Mouse (Mus musculus) neural tube, embryonic 14.5 days (tissue): ENCODE data around the gene Ap5z1. TPM values are rescaled to one million over a fixed set of nuclear protein-coding genes. Genes with fewer than 3 reads are reported as not detected.
A peak's percentile ranks its signal among the peaks of the same experiment; 100 is the strongest.

ENCODE experiments used
- ATAC-seq: fragments of 200-750 bp; cut with Nextera tagmentation; 2 replicates; pipeline ENCODE4 v1.8.0; 2017; ENCODE audit warnings: low read depth, mild to moderate bottlenecking, moderate TSS enrichment, moderate library complexity
- H3K27ac ChIP-seq: fragments of 300-500 bp; sonication (generic); 2 replicates; pipeline ENCODE4 v1.5.1; 2014; ENCODE audit warnings: low read depth, mild to moderate bottlenecking, control low read depth, low read length, moderate library complexity, mixed read lengths
- H3K27me3 ChIP-seq: fragments of 300-500 bp; sonication (generic); 2 replicates; pipeline ENCODE4 v1.6.1; 2014; ENCODE audit warnings: low read length; ENCODE audit not compliant: control insufficient read depth, insufficient read depth
- H3K36me3 ChIP-seq: fragments of 300-500 bp; sonication (generic); 2 replicates; pipeline ENCODE4 v1.6.1; 2014; ENCODE audit warnings: low read length, mixed read lengths; ENCODE audit not compliant: control insufficient read depth, insufficient read depth
- H3K4me1 ChIP-seq: fragments of 300-500 bp; sonication (generic); 2 replicates; pipeline ENCODE4 v1.6.1; 2014; ENCODE audit warnings: low read length; ENCODE audit not compliant: control insufficient read depth, insufficient read depth
- H3K4me2 ChIP-seq: fragments of 300-500 bp; sonication (generic); 2 replicates; pipeline ENCODE4 v1.6.1; 2014; ENCODE audit warnings: mild to moderate bottlenecking, low read depth, low read length, control low read depth
- H3K4me3 ChIP-seq: fragments of 300-500 bp; sonication (generic); 2 replicates; pipeline ENCODE4 v1.5.1; 2014; ENCODE audit warnings: low read depth, low read length, control low read depth, mixed read lengths
- H3K9ac ChIP-seq: fragments of 300-500 bp; sonication (generic); replicated peaks from 2 replicates; pipeline ENCODE4 v1.6.1; 2014; ENCODE audit warnings: low read depth, mild to moderate bottlenecking, control low read depth, low read length, mixed read lengths
- H3K9me3 ChIP-seq: fragments of 300-500 bp; sonication (generic); 2 replicates; pipeline ENCODE4 v1.6.1; 2016; ENCODE audit warnings: low read length; ENCODE audit not compliant: control insufficient read depth
- WGBS: fragments of 180-500 bp; shearing (Covaris S2); extraction: QIAGEN DNeasy Blood & Tissue Kit; methylation state at CpG from one replicate; pipeline ENCODE4 v1.1.7; 2014; 5-methylcytosine and 5-hydroxymethylcytosine counted together
- polyA plus RNA-seq: library from polyadenylated mRNA; unstranded; fragments of >200 nt; fragmentation: Nextera tagmentation; extraction: Ambion mirVana; gene quantifications from 2 replicates; pipeline ENCODE4 v1.2.1, GENCODE M21; 2014

The Ap5z1 gene
- polyA plus RNA-seq, 1 experiment from 2014 or later: 11.9 TPM

DNA sequence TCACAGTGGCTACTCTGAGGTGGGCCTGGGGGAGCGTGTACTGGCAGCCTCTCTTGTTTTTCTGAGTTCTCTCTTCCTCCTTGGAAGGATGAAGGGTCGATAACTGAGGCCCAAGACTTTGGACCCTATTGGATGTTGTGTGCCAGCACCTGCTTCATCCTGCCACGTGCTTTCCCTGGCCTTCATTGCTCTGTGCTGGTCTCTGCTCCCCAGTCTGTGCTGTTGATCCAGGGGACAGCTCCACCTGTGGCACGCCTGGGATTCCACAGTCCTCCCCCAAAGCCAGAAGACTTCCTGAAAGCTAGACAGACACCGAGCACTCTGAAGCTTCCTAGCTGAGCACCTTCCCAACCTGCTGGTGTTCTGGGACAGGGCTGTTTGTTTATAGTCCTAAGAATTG lies 41.9 kb upstream of the Ap5z1 start:
- no peaks in the 10 kb centered on the region for H3K36me3 ChIP-seq
- 0 out of 2 replicates have a peak, but pooled peaks cover 3% of the 10 kb centered on the region for H3K4me1 ChIP-seq
- ATAC-seq: no peak
- H3K9me3 ChIP-seq: no peaks in the 10 kb centered on the region
- WGBS: 94% methylated on average over 5 of the region's 5 CpGs
- no peak overlapping the region for H3K4me3 ChIP-seq
- no peaks in the 10 kb centered on the region for H3K27me3 ChIP-seq
- no peak overlapping the region for H3K9ac ChIP-seq
- H3K4me2 ChIP-seq: no peak overlapping the region
- H3K27ac ChIP-seq: no peak overlapping the region

DNA sequence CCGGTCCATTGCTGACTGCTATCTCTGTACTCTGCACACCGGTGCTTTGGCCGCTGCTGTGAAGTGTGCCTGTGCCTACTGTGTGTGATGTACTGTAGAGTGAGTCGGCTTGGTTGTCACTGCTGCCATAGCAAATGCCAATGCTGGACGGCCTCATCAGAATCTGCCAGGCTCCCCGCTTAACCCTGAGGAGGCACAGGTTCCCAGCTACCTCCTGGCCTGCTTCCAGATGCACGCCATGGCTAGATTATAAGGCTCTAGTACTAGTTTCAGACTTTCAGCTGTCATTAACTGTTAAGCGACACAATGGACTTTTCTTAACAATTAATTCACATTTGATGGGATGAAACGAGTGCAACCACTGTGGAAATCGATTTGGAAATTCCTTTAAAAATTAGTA lies 40.6 kb upstream of the Ap5z1 start:
- H3K36me3 ChIP-seq: no peaks in the 10 kb centered on the region
- H3K27me3 ChIP-seq: no peaks in the 10 kb centered on the region
- H3K4me2 ChIP-seq: no peak overlapping the region
- H3K9me3 ChIP-seq: no peaks in the 10 kb centered on the region
- peaks cover 8% of the 10 kb centered on the region; the same call in 1 of the 2 replicates for H3K4me1 ChIP-seq
- no peak overlapping the region for H3K4me3 ChIP-seq
- WGBS: 73% methylated on average over 10 of the region's 10 CpGs
- no peak overlapping the region for H3K27ac ChIP-seq
- H3K9ac ChIP-seq: 0 out of 2 replicates have a peak overlapping the region, but pooled peaks have one; percentile 11
- no peak for ATAC-seq

DNA sequence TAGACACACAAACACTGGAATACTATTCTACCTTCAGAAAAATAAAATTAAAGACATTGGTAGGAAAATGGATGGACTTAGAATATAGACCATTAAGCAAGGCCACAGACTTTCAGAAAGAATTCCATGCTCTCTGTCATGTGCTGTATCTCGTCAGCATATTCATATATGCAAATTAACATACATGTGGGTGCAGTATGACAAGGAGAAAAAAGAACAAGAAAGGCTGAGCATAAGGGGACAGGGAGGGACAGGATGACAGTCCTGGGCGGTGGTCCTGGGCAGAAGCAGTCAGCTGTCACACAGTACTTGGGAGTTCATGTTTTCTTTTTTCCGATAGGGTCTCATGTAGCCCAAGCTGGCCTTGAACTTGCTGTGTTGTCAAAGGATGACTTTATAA lies 40.0 kb upstream of the Ap5z1 start:
- ATAC-seq: no peak
- no peaks in the 10 kb centered on the region for H3K27me3 ChIP-seq
- peaks cover 8% of the 10 kb centered on the region; the same call in 1 of the 2 replicates for H3K4me1 ChIP-seq
- no peaks in the 10 kb centered on the region for H3K9me3 ChIP-seq
- H3K27ac ChIP-seq: no peak overlapping the region
- H3K4me2 ChIP-seq: no peak overlapping the region
- no peak overlapping the region for H3K9ac ChIP-seq
- no peak overlapping the region for H3K4me3 ChIP-seq
- H3K36me3 ChIP-seq: no peaks in the 10 kb centered on the region
- WGBS: 52% methylated on average over 3 of the region's 3 CpGs

DNA sequence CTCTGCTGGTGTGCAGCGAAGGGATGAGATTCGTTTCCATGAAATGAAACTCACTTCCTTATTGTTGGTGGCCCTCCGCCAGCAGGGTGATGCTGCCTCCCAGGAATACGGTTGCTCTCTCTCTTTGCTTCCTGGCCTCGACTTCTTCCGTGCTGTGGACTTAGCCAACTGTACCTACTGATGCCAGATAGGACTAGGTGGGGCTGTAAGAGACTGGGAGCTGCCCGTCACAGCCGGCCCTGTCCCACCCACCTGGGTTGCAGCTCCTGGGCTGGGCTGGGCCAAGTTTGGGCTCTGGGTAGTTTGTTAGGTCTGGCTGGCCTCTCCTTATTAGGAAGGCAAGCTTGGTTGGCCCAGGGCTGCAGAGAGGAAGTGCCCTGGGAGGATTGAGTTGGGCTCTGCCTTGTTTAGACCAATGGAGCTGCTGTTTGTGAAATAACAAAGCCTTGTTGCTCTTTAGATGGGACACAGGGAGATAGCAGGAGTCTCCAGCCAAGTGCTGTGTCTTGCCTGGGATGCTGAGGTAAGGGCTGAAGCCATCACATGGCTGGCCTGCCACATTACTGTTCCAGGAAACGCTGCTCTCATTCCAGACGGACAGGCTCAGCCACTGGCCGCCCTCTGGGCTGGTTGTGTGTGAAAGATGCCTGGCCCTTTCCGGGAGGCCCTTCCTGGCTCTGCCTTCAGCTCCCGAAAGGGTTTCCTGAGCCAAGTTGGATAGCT lies 39.0 kb upstream of the Ap5z1 start:
- 74% methylated on average over 13 of the region's 13 CpGs for WGBS
- Histone ChIP-seq H3K9ac (no peak overlapping the region), H3K27ac (no peak overlapping the region), H3K9me3 (no peaks in the 10 kb centered on the region), H3K27me3 (no peaks in the 10 kb centered on the region), H3K36me3 (no peaks in the 10 kb centered on the region), H3K4me2 (no peak overlapping the region), H3K4me3 (no peak overlapping the region), H3K4me1 (peaks cover 8% of the 10 kb centered on the region; the same call in 1 of the 2 replicates)
- ATAC-seq: no peak

DNA sequence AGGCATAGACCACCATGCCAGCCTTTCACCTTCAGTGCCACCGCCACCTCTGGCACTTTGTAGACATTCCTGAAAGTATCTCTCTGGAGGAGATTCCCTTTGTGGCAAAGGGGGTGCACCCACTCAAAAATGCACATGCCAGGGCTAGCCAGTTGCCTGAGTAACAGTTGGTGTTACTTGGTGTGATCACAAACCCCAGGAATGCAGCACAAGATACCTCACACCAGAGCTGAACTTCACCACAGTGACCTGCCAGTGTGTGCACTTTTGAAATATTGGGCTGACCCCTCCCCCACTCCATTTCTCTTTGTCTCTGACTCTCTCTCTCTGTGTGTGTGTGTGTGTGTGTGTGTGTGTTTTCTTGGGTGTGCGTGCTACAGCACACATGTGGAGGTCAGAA lies 37.3 kb upstream of the Ap5z1 start:
- no peak overlapping the region for H3K4me3 ChIP-seq
- no peak overlapping the region for H3K4me2 ChIP-seq
- 85% methylated on average over 2 of the region's 2 CpGs for WGBS
- H3K27ac ChIP-seq: no peak overlapping the region
- ATAC-seq: no peak
- H3K9me3 ChIP-seq: no peaks in the 10 kb centered on the region
- H3K36me3 ChIP-seq: no peaks in the 10 kb centered on the region
- H3K9ac ChIP-seq: no peak overlapping the region
- no peaks in the 10 kb centered on the region for H3K27me3 ChIP-seq
- peaks cover 10% of the 10 kb centered on the region; the same call in 1 of the 2 replicates for H3K4me1 ChIP-seq

DNA sequence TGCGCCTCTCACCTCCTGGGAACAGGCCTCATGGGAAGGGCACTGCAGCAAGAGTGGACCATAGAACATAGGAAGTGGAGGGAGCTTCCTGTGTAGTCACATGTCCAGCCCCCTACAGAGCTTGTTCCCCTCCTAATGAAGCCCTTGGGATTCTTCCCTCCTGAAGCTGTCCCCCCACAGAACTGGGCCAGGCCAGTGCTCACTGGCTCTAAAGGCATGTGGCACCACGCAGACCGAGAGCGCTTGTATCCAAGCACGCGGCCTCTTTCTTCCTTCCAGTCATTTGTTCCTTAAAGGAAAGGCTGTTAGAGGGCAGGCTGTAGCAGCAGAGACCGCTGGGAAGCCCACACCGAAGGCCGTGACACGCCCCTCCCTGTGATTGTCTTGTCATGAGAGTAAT lies 35.9 kb upstream of the Ap5z1 start:
- Histone ChIP-seq H3K9ac (no peak overlapping the region; the same call in 1 of the 2 replicates), H3K27ac (no peak overlapping the region), H3K4me1 (peaks cover 10% of the 10 kb centered on the region; the same call in 1 of the 2 replicates), H3K4me2 (no peak overlapping the region), H3K4me3 (no peak overlapping the region), H3K9me3 (no peaks in the 10 kb centered on the region), H3K36me3 (no peaks in the 10 kb centered on the region), H3K27me3 (no peaks in the 10 kb centered on the region)
- WGBS: 38% methylated on average over 10 of the region's 10 CpGs
- no peak for ATAC-seq

DNA sequence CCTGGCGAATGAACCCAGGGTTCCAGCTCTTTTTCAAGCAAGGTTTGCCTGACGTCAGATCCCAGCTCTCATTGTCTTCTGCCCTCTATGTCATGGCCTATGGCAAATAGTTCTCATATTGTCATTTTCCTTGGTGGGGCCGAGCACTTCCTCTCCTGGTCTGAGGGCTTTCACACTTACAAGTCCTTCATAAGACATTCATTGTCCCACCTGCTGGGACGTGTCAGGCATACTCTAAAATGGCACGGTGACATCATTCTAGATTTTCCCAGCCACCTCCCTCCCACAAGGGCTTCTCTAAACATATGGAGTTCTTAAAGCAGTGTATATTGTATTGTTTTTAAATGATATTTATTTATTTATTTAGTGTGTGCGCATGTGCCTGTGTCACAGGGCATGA lies 35.1 kb upstream of the Ap5z1 start:
- H3K27ac ChIP-seq: no peak overlapping the region
- WGBS: 64% methylated on average over 6 of the region's 6 CpGs

DNA sequence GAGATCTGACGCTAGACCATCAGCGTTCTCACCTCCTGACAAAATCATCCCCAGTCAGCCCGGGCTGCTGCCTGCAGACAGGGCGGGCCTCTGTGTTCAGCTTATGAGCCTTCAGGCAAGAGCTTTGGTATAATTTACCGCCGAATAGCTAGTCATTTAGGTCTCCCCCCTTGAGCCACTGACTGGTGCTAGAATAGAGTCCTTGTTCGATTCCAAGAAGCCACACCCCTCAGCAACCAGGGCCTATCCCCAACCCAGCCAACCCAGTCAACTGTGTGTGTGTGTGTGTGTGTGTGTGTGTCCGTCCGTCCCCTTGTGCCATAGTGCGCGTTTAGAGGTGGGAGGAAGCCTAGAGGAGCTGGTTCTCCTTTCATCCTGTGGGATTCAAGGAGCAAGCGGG lies 32.7 kb upstream of the Ap5z1 start:
- H3K36me3 ChIP-seq: peaks cover 11% of the 10 kb centered on the region
- no peak overlapping the region for H3K4me3 ChIP-seq
- ATAC-seq: no peak; the same call in 1 of the 2 replicates
- no peak overlapping the region for H3K4me2 ChIP-seq
- H3K9ac ChIP-seq: no peak overlapping the region
- no peaks in the 10 kb centered on the region for H3K27me3 ChIP-seq
- no peak overlapping the region for H3K27ac ChIP-seq
- peaks cover 7% of the 10 kb centered on the region; the same call in 1 of the 2 replicates for H3K4me1 ChIP-seq
- H3K9me3 ChIP-seq: no peaks in the 10 kb centered on the region
- 63% methylated on average over 12 of the region's 12 CpGs for WGBS

More for the DNA sequence above, 35.1 kb upstream of the Ap5z1 start:
- Histone ChIP-seq H3K9ac (no peak overlapping the region), H3K27me3 (no peaks in the 10 kb centered on the region), H3K4me2 (no peak overlapping the region), H3K4me3 (no peak overlapping the region), H3K4me1 (peaks cover 10% of the 10 kb centered on the region; the same call in 1 of the 2 replicates), H3K9me3 (no peaks in the 10 kb centered on the region), H3K36me3 (no peaks in the 10 kb centered on the region)
- ATAC-seq: no peak

DNA sequence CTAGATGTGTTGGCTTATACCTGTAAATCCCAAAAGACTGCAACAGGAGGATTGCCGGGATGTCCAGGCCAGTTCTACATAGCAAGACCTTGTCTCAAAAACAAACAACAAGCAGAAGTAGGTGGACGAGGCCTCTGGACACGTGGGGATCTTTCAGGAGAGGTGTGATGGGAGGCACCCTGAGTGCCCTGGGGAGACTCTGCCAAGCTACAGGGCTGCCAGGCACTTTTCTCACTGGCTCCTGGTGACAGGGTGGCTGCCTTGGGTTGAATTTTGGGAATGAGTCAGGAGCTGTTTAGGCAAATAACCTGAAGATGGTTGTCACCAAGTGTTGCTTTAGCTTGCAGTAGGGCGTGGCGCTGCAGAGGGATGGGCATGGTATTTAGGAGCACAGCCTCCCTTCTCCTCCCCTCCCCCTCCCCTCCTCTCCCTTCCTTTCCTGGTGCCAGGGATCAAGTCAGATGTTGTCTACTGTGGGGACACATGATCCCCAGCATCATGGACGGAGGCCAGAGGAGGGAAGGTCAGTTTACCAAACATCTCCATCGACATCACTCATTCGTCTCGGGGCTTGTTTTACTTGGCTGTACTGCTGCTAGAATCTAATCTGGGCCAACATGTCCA lies 31.8 kb upstream of the Ap5z1 start:
- Histone ChIP-seq H3K27me3 (no peaks in the 10 kb centered on the region), H3K4me2 (no peak overlapping the region), H3K9me3 (no peaks in the 10 kb centered on the region), H3K4me1 (peaks cover 7% of the 10 kb centered on the region; the same call in 1 of the 2 replicates), H3K9ac (no peak overlapping the region), H3K36me3 (peaks cover 13% of the 10 kb centered on the region), H3K4me3 (no peak overlapping the region), H3K27ac (no peak overlapping the region)
- 82% methylated on average over 9 of the region's 9 CpGs for WGBS
- ATAC-seq: no peak
